Mouse (Mus musculus): ENCODE measurements around the gene Card10.

Card10 gene

GRCm38 (mm10) chr15:78804326-78804725, 1.5 kb upstream of the Card10 start:
- DNase-seq (ENCODE audit: extremely low spot score, low read depth, low spot score): no peak

- no peak for DNase-seq (ENCODE audit: extremely low spot score, low read depth, low spot score)
These were observed 658 bp upstream of the Card10 start for GRCm38 (mm10) chr15:78803499-78803900.

- no peak for DNase-seq (ENCODE audit: extremely low spot score, low read depth, low spot score)
These were observed 686 bp downstream of the Card10 start for GRCm38 (mm10) chr15:78801971-78802741.

GRCm38 (mm10) chr15:78801571-78801970, 1.3 kb downstream of the Card10 start:
- no peak for DNase-seq (ENCODE audit: extremely low spot score, low read depth, low spot score)

GRCm38 (mm10) chr15:78799029-78799428, 3.8 kb downstream of the Card10 start:
- DNase-seq (ENCODE audit: extremely low spot score, low read depth, low spot score): no peak

- no peak for DNase-seq (ENCODE audit: extremely low spot score, low read depth, low spot score)
These were observed 5.8 kb downstream of the Card10 start for GRCm38 (mm10) chr15:78797060-78797329.

GRCm38 (mm10) chr15:78796196-78797059, 6.4 kb downstream of the Card10 start:
- DNase-seq (ENCODE audit: extremely low spot score, low read depth, low spot score): no peak

- no peak for DNase-seq (ENCODE audit: extremely low spot score, low read depth, low spot score)
These were observed 11.9 kb downstream of the Card10 start for GRCm38 (mm10) chr15:78790990-78791389.

- DNase-seq (ENCODE audit: extremely low spot score, low read depth, low spot score): no peak
These were observed 12.4 kb downstream of the Card10 start for GRCm38 (mm10) chr15:78790451-78790850.

GRCm38 (mm10) chr15:78789721-78790323, 13.0 kb downstream of the Card10 start:
- no peak for DNase-seq (ENCODE audit: extremely low spot score, low read depth, low spot score)

- no peak for DNase-seq (ENCODE audit: extremely low spot score, low read depth, low spot score)
These were observed 14.8 kb downstream of the Card10 start for GRCm38 (mm10) chr15:78788042-78788441.

- DNase-seq (ENCODE audit: extremely low spot score, low read depth, low spot score): no peak
These were observed 15.5 kb downstream of the Card10 start for GRCm38 (mm10) chr15:78787287-78787856.

GRCm38 (mm10) chr15:78786411-78786818, 16.4 kb downstream of the Card10 start:
- no peak for DNase-seq (ENCODE audit: extremely low spot score, low read depth, low spot score)

- DNase-seq (ENCODE audit: extremely low spot score, low read depth, low spot score): no peak
These were observed 16.9 kb downstream of the Card10 start for GRCm38 (mm10) chr15:78785961-78786360.

- no peak for DNase-seq (ENCODE audit: extremely low spot score, low read depth, low spot score)
These were observed 17.6 kb downstream of the Card10 start for GRCm38 (mm10) chr15:78785258-78785657.

- no peak for DNase-seq (ENCODE audit: extremely low spot score, low read depth, low spot score)
These were observed 18.3 kb downstream of the Card10 start for GRCm38 (mm10) chr15:78784520-78784919.

- DNase-seq (ENCODE audit: extremely low spot score, low read depth, low spot score): no peak
These were observed 20.3 kb downstream of the Card10 start for GRCm38 (mm10) chr15:78782348-78783103.

- DNase-seq (ENCODE audit: extremely low spot score, low read depth, low spot score): no peak
These were observed 21.9 kb downstream of the Card10 start for GRCm38 (mm10) chr15:78780908-78781307.

- no peak for DNase-seq (ENCODE audit: extremely low spot score, low read depth, low spot score)
These were observed 22.5 kb downstream of the Card10 start for GRCm38 (mm10) chr15:78780359-78780758.

GRCm38 (mm10) chr15:78779690-78780089, 23.2 kb downstream of the Card10 start:
- no peak for DNase-seq (ENCODE audit: extremely low spot score, low read depth, low spot score)

- DNase-seq (ENCODE audit: extremely low spot score, low read depth, low spot score): no peak
These were observed 23.6 kb downstream of the Card10 start for GRCm38 (mm10) chr15:78779253-78779652.
